Mouse (Mus musculus) heart, embryonic 16.5 days (tissue): Measurements from ENCODE around the gene Synj2. TPM values are rescaled to one million over a fixed set of nuclear protein-coding genes. Genes with fewer than 3 reads are reported as not detected.

Experiments
- ATAC-seq: fragments of 200-750 bp; cut with Nextera tagmentation; replicated peaks from 2 replicates; pipeline ENCODE4 v1.8.0; 2017; ENCODE audit warnings: moderate number of reproducible peaks; ENCODE audit not compliant: insufficient read depth, low FRiP score; ENCODE audit errors: extremely low read depth
- H3K27ac ChIP-seq: fragments of 300-500 bp; sonication (generic); 2 replicates; pipeline ENCODE4 v1.5.1; 2014; ENCODE audit warnings: mild to moderate bottlenecking, low read length, control low read depth, moderate library complexity
- H3K27me3 ChIP-seq: fragments of 300-500 bp; sonication (generic); 2 replicates; pipeline ENCODE4 v1.6.1; 2014; ENCODE audit warnings: low read length, mixed read lengths; ENCODE audit not compliant: control insufficient read depth, insufficient read depth
- H3K36me3 ChIP-seq: fragments of 300-500 bp; sonication (generic); 2 replicates; pipeline ENCODE4 v1.6.1; 2014; ENCODE audit not compliant: control insufficient read depth, insufficient read depth
- H3K4me1 ChIP-seq: fragments of 300-500 bp; sonication (generic); 2 replicates; pipeline ENCODE4 v1.6.1; 2014; ENCODE audit warnings: low read length, mixed read lengths; ENCODE audit not compliant: control insufficient read depth, insufficient read depth
- H3K4me2 ChIP-seq: fragments of 300-500 bp; sonication (generic); 2 replicates; pipeline ENCODE4 v1.6.1; 2014; ENCODE audit warnings: low read depth, mild to moderate bottlenecking, control low read depth, low read length
- H3K4me3 ChIP-seq: fragments of 300-500 bp; sonication (generic); 2 replicates; pipeline ENCODE4 v1.5.1; 2014; ENCODE audit warnings: mild to moderate bottlenecking, control low read depth, low read length
- H3K9ac ChIP-seq: fragments of 300-500 bp; sonication (generic); 2 replicates; pipeline ENCODE4 v1.6.1; 2014; ENCODE audit warnings: low read length, control low read depth
- H3K9me3 ChIP-seq: fragments of 300-500 bp; sonication (generic); replicated peaks from 2 replicates; pipeline ENCODE4 v1.6.1; 2016; ENCODE audit warnings: low read length; ENCODE audit not compliant: control insufficient read depth
- WGBS: fragments of 180-500 bp; shearing (Covaris S2); extraction: QIAGEN DNeasy Blood & Tissue Kit; methylation state at CpG from one replicate; pipeline ENCODE4 v1.1.7; 2014; 5-methylcytosine and 5-hydroxymethylcytosine counted together
- polyA plus RNA-seq: library from polyadenylated mRNA; unstranded; fragments of >200 nt; fragmentation: Nextera tagmentation; extraction: Ambion mirVana; gene quantifications from 2 replicates; pipeline ENCODE4 v1.2.1, GENCODE M21; 2015

Gene Synj2
- polyA plus RNA-seq, 1 experiment from 2014 or later, result 5.3 TPM

GRCm38 (mm10) chr17:5942156-5942555 lies 1.1 kb downstream of the Synj2 start:
- Histone ChIP-seq H3K9me3 (no peaks in the 10 kb centered on the region), H3K4me3 (peak overlapping the region; percentile 90), H3K36me3 (no peaks in the 10 kb centered on the region), H3K27me3 (no peaks in the 10 kb centered on the region), H3K4me2 (peak overlapping the region; percentile 88), H3K27ac (peak overlapping the region; percentile 87), H3K9ac (peak overlapping the region; percentile 94), H3K4me1 (peaks cover 3% of the 10 kb centered on the region)
- no peak for ATAC-seq
- WGBS, result 66% methylated on average over 3 of the region's 3 CpGs

- no peak for ATAC-seq
- no peak overlapping the region for H3K9ac ChIP-seq
- no peak overlapping the region for H3K27ac ChIP-seq
- H3K4me1 ChIP-seq, result peaks cover 3% of the 10 kb centered on the region
- 69% methylated on average over 1 of the region's 1 CpGs for WGBS
- no peaks in the 10 kb centered on the region for H3K36me3 ChIP-seq
- H3K9me3 ChIP-seq, result no peaks in the 10 kb centered on the region
- H3K4me2 ChIP-seq, result no peak overlapping the region
- H3K4me3 ChIP-seq, result no peak overlapping the region
- no peaks in the 10 kb centered on the region for H3K27me3 ChIP-seq
Observed at GRCm38 (mm10) chr17:5943053-5943452, 2.0 kb downstream of the Synj2 start.

GRCm38 (mm10) chr17:5947039-5947438 lies 6.0 kb downstream of the Synj2 start:
- no peak overlapping the region for H3K4me3 ChIP-seq
- H3K9me3 ChIP-seq, result no peaks in the 10 kb centered on the region
- H3K27ac ChIP-seq, result no peak overlapping the region
- H3K4me2 ChIP-seq, result no peak overlapping the region
- H3K36me3 ChIP-seq, result no peaks in the 10 kb centered on the region
- peaks cover 3% of the 10 kb centered on the region for H3K4me1 ChIP-seq
- no peak for ATAC-seq
- no peak overlapping the region for H3K9ac ChIP-seq
- no peaks in the 10 kb centered on the region for H3K27me3 ChIP-seq
- WGBS, result 53% methylated on average over 3 of the region's 3 CpGs

GRCm38 (mm10) chr17:5952455-5952854 lies 11.4 kb downstream of the Synj2 start:
- Histone ChIP-seq H3K9me3 (no peaks in the 10 kb centered on the region), H3K36me3 (no peaks in the 10 kb centered on the region), H3K4me2 (no peak overlapping the region), H3K4me3 (no peak overlapping the region), H3K27me3 (no peaks in the 10 kb centered on the region), H3K27ac (no peak overlapping the region), H3K4me1 (peaks cover 5% of the 10 kb centered on the region; the same call in 1 of the 2 replicates), H3K9ac (no peak overlapping the region)
- ATAC-seq, result no peak
- 82% methylated on average over 4 of the region's 4 CpGs for WGBS

- Histone ChIP-seq H3K9ac (no peak overlapping the region), H3K4me1 (peaks cover 20% of the 10 kb centered on the region), H3K27ac (no peak overlapping the region), H3K36me3 (no peaks in the 10 kb centered on the region), H3K9me3 (no peaks in the 10 kb centered on the region), H3K4me3 (no peak overlapping the region), H3K27me3 (no peaks in the 10 kb centered on the region), H3K4me2 (no peak overlapping the region)
- 91% methylated on average over 2 of the region's 2 CpGs for WGBS
- ATAC-seq, result no peak
Observed at GRCm38 (mm10) chr17:5956350-5957000, 15.4 kb downstream of the Synj2 start.

GRCm38 (mm10) chr17:5957097-5957496 lies 16.0 kb downstream of the Synj2 start:
- no peak for ATAC-seq
- no peak overlapping the region for H3K4me2 ChIP-seq
- H3K27me3 ChIP-seq, result no peaks in the 10 kb centered on the region
- H3K4me3 ChIP-seq, result no peak overlapping the region
- no peak overlapping the region for H3K27ac ChIP-seq
- no peaks in the 10 kb centered on the region for H3K36me3 ChIP-seq
- H3K4me1 ChIP-seq, result peaks cover 20% of the 10 kb centered on the region
- WGBS, result 48% methylated on average over 3 of the region's 3 CpGs
- no peak overlapping the region for H3K9ac ChIP-seq
- no peaks in the 10 kb centered on the region for H3K9me3 ChIP-seq

- Histone ChIP-seq H3K27ac (no peak overlapping the region), H3K27me3 (no peaks in the 10 kb centered on the region), H3K4me1 (peaks cover 20% of the 10 kb centered on the region), H3K4me3 (no peak overlapping the region), H3K9me3 (no peaks in the 10 kb centered on the region), H3K36me3 (no peaks in the 10 kb centered on the region), H3K9ac (no peak overlapping the region), H3K4me2 (no peak overlapping the region)
- no peak for ATAC-seq
- whole genome bisulfite sequencing, result 91% methylated on average over 5 of the region's 5 CpGs
Observed at GRCm38 (mm10) chr17:5958229-5958628, 17.1 kb downstream of the Synj2 start.

GRCm38 (mm10) chr17:5958636-5959035 lies 17.6 kb downstream of the Synj2 start:
- H3K4me3 ChIP-seq, result no peak overlapping the region
- H3K27ac ChIP-seq, result no peak overlapping the region

GRCm38 (mm10) chr17:5959096-5959495 lies 18.0 kb downstream of the Synj2 start:
- peak overlapping the region; percentile 68; the same call in 1 of the 2 replicates for H3K27ac ChIP-seq
- H3K9me3 ChIP-seq, result no peaks in the 10 kb centered on the region
- H3K36me3 ChIP-seq, result no peaks in the 10 kb centered on the region
- no peak overlapping the region for H3K4me2 ChIP-seq
- no peak overlapping the region for H3K4me3 ChIP-seq
- H3K9ac ChIP-seq, result no peak overlapping the region
- no peaks in the 10 kb centered on the region for H3K27me3 ChIP-seq
- peaks cover 20% of the 10 kb centered on the region for H3K4me1 ChIP-seq
- ATAC-seq, result no peak
- 65% methylated on average over 7 of the region's 7 CpGs for WGBS

More at GRCm38 (mm10) chr17:5958636-5959035, 17.6 kb downstream of the Synj2 start:
- Histone ChIP-seq H3K4me1 (peaks cover 20% of the 10 kb centered on the region), H3K9me3 (no peaks in the 10 kb centered on the region), H3K4me2 (no peak overlapping the region), H3K27me3 (no peaks in the 10 kb centered on the region), H3K9ac (no peak overlapping the region), H3K36me3 (no peaks in the 10 kb centered on the region)
- 83% methylated on average over 10 of the region's 10 CpGs for WGBS
- ATAC-seq, result no peak
